Mouse (Mus musculus) heart, postnatal 0 days (tissue): ENCODE data around the gene Prr13.
A peak's percentile ranks its signal among the peaks of the same experiment; 100 is the strongest.

ENCODE experiments used
- CTCF ChIP-seq: IDR thresholded peaks from 2 replicates; pipeline ENCODE4 v1.5.1; 2016; ENCODE audit warnings: antibody characterized with exemption, control low read depth, low read depth
- EP300 ChIP-seq: IDR thresholded peaks from 2 replicates; pipeline ENCODE4 v1.6.1; 2016; ENCODE audit warnings: antibody characterized with exemption, low read depth

DNA sequence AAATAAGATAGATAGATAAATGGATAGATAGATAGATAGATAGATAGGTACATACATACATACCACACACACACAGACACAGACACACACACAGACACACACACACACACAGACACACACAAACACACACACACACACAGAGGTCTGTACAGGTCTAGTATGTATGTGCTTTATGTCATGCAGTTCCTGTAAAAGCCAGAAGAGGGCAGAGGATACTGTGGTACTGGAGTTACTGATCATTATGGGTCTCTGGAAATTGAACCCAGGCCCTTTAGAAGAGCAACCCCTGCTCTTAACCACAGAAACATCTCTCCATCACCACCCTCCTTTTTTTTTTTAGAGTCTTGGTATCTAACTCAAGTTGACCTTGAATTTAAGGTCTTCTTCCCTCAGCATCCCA is 4.8 kb downstream of the Prr13 start:
- TF ChIP-seq EP300 (no peak), CTCF (peak; percentile 39)
